Mouse (Mus musculus) ES-E14 (cell line): ENCODE measurements around the gene Lrtm2. TPM values are rescaled to one million over a fixed set of nuclear protein-coding genes. Genes with fewer than 3 reads are reported as not detected.

Experiments
- DNase-seq: peaks from one replicate; pipeline ENCODE4 v3.0.0-alpha.2; 2013; ENCODE audit warnings: low read depth, low spot score
- H3K27ac ChIP-seq: 2 replicates; pipeline ENCODE4 v1.5.1; 2012; ENCODE audit warnings: low read depth, mild to moderate bottlenecking, low read length, moderate library complexity, mixed read lengths; ENCODE audit not compliant: poor library complexity, insufficient read depth, severe bottlenecking
- H3K36me3 ChIP-seq: 2 replicates; pipeline ENCODE4 v1.6.1; 2012; ENCODE audit warnings: mild to moderate bottlenecking, low read length, moderate library complexity, mixed read lengths; ENCODE audit not compliant: control insufficient read depth, poor library complexity, insufficient read depth, severe bottlenecking
- H3K4me1 ChIP-seq, 2 experiments: fragments of 150-350 bp in 1 of 2; sonication (generic) in 1 of 2; 2 replicates each; pipeline ENCODE4 v1.6.1; 2012; ENCODE audit warnings: low read length in 2 of 2, mild to moderate bottlenecking in 1 of 2, mixed read lengths in 1 of 2; ENCODE audit not compliant: control insufficient read depth in 2 of 2, insufficient read depth in 2 of 2, poor library complexity in 1 of 2
- H3K4me3 ChIP-seq, 2 experiments: fragments of 150-350 bp in 1 of 2; sonication (generic) in 1 of 2; 2 replicates each; pipeline ENCODE4 v1.5.1; 2012; ENCODE audit warnings: low read length in 2 of 2, low read depth in 1 of 2, mild to moderate bottlenecking in 1 of 2, mixed read lengths in 1 of 2; ENCODE audit not compliant: insufficient read depth in 1 of 2, poor library complexity in 1 of 2, severe bottlenecking in 1 of 2
- H3K9ac ChIP-seq: 2 replicates; pipeline ENCODE4 v1.6.1; 2012; ENCODE audit warnings: low read depth, mild to moderate bottlenecking, low read length, mixed read lengths; ENCODE audit not compliant: poor library complexity, insufficient read depth, severe bottlenecking
- H3K9me3 ChIP-seq: fragments of 150-350 bp; sonication (generic); 2 replicates; pipeline ENCODE4 v1.6.1; 2012; ENCODE audit warnings: low read depth, mild to moderate bottlenecking, low read length; ENCODE audit not compliant: control insufficient read depth, insufficient read depth
- CHD2 ChIP-seq: IDR thresholded peaks from 2 replicates; pipeline ENCODE4 v1.6.1; 2014; ENCODE audit warnings: mild to moderate bottlenecking, low read depth, low read length, inconsistent platforms
- HCFC1 ChIP-seq: IDR thresholded peaks from 2 replicates; pipeline ENCODE4 v1.6.1; 2012; ENCODE audit warnings: low read length, inconsistent platforms, borderline replicate concordance; ENCODE audit not compliant: insufficient read depth
- MAFK ChIP-seq: IDR thresholded peaks from 2 replicates; pipeline ENCODE4 v1.6.1; 2014; ENCODE audit warnings: mild to moderate bottlenecking, low read depth, low read length, inconsistent platforms; ENCODE audit not compliant: insufficient read depth
- ZC3H11A ChIP-seq: IDR thresholded peaks from 2 replicates; pipeline ENCODE4 v1.6.1; 2012; ENCODE audit warnings: low read depth, mild to moderate bottlenecking, inconsistent platforms, low read length, borderline replicate concordance
- ZNF384 ChIP-seq: IDR thresholded peaks from 2 replicates; pipeline ENCODE4 v1.6.1; 2012; ENCODE audit warnings: low read depth, low read length, inconsistent platforms
- in situ Hi-C, 2 experiments: fragments of 600-800 bp; cut with MboI; formaldehyde crosslinking; loops; one replicate each; pipeline ENCODE4 v1.15.1; 2025; ENCODE audit warnings: low sequenced_read_pairs in 2 of 2, inconsistent platforms in 1 of 2; ENCODE audit not compliant: unreplicated experiment in 2 of 2
- total RNA-seq: library from RNA; depleted of rRNA; stranded (reverse); fragments of 300-350 nt; gene quantifications from 2 replicates; pipeline ENCODE4 v1.2.3, GENCODE M21; 2012

The Lrtm2 gene
- total RNA-seq, 1 experiment, result 1.5 TPM

DNA sequence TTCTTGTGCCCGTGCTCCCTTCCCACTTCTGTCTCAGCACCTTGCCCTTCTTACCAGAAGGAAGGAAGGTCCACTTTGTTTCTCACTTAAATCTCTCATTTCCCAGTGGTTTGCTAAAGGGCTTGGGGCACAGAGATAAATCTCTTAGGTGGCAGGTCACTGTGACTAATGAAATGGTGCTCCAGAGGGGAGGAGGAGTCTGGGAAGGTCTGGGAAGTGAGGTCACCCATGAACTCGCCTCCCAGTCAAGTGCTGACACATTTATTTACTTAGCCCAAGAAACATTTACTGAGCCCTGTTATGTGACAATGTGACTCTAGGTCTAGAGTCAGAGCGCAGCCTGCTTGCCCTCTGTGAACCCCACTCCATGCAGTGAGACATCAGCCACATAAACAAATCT is 2.6 kb upstream of the Lrtm2 start:
- H3K27ac ChIP-seq, result no peak overlapping the region
- H3K4me3 ChIP-seq, result no peak overlapping the region
- no peak for DNase-seq
- in situ Hi-C loops, result loop anchor here in 1 of 2 experiments (5.0 kb wide), 1 partner anchor 111 kb away; no protein-coding TSS in a partner anchor
- no peak overlapping the region for H3K9ac ChIP-seq
- TF ChIP-seq ZC3H11A, result no peak
- no peak for TF ChIP-seq MAFK
- no peak for TF ChIP-seq ZNF384
- TF ChIP-seq CHD2, result no peak
- no peak for TF ChIP-seq HCFC1
- no peaks in the 10 kb centered on the region for H3K36me3 ChIP-seq
- H3K9me3 ChIP-seq, result no peaks in the 10 kb centered on the region
- peaks cover 2 to 33% of the 10 kb centered on the region in 2 experiments; a peak in 3 of 4 replicates for H3K4me1 ChIP-seq

DNA sequence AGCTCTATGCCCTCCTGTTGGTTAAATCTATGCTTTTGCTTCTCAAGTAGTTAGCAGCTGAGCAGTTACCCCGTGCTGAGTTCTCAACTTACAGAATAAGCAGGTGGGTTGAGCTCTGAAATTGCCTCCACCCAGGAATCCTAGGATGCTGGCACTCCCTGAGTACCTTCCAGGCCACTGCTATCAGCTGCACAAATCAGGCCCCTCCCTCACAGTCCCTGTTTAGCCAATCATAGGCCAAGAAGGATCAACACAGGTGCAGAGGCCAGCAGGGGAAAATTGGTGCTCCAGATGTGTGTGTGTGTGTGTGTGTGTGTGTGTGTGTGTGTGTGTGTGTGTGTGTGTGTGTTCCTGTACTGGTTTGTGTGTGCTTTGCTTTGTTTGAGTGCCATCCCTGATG is 1.5 kb upstream of the Lrtm2 start:
- Histone ChIP-seq H3K27ac (no peak overlapping the region), H3K4me1 (peaks cover 0 to 28% of the 10 kb centered on the region in 2 experiments; a peak in 2 of 4 replicates), H3K4me3 (no peak overlapping the region), H3K36me3 (no peaks in the 10 kb centered on the region), H3K9me3 (no peaks in the 10 kb centered on the region), H3K9ac (no peak overlapping the region)
- in situ Hi-C loops, result loop anchor here in 1 of 2 experiments (5.0 kb wide), 1 partner anchor 110 kb away; no protein-coding TSS in a partner anchor
- no peak for TF ChIP-seq ZNF384
- DNase-seq, result peak; percentile 38

DNA sequence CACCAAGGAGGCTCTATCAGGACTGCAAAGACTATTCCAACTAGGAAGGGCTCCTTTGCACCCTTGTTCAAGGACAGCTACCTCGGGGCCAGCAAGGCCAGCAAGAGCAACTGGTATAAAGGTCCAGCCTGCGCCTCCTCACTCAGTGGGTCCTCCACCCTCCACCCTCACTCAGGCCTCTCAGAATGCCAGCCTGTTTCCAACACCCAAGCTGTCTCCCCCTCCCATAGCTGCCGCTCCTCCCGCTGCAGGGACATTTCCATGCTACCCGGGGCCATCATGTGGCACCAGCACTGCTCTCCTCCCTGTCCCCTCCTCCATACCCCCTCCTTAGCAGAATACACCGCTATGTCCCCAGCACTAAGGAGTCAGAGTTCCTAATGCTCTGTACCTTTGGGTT is 630 bp downstream of the Lrtm2 start:
- no peak for TF ChIP-seq CHD2
- no peak for TF ChIP-seq ZNF384
- no peak for TF ChIP-seq MAFK
- TF ChIP-seq ZC3H11A, result no peak
- TF ChIP-seq HCFC1, result no peak
- Histone ChIP-seq H3K36me3 (no peaks in the 10 kb centered on the region), H3K9ac (no peak overlapping the region), H3K4me3 (peak overlapping the region; percentile 65 to 66; a peak in 3 of 4 replicates), H3K27ac (no peak overlapping the region), H3K9me3 (no peaks in the 10 kb centered on the region), H3K4me1 (peaks cover 4 to 46% of the 10 kb centered on the region in 2 experiments)
- no peak for DNase-seq
- in situ Hi-C loops, result loop anchor here in 1 of 2 experiments (5.0 kb wide), 1 partner anchor 108 kb away; no protein-coding TSS in a partner anchor

DNA sequence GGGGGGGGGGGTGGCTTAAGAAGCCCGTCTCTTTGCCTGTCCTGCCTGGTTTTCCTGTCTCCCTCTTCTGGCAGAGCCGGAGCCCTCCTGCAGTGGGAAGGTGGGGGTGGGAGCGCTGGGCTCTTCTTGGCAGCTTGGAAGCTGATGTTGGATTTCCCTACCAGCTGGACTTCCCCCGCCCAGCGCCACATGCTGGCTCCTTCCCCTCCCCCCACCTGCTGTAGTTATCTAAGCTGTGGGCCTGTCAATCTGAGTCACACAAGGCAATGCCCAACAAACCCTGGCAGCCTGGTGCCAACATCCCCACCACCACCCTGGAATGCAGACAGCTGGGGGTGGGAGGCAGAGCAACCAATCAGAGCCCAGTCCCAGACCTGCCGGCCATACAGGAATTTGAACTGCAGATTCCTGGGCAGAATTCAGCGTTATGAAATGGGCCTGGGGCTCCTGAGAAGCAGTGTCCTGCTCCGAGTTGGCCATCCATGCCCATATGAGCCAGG is 1.3 kb downstream of the Lrtm2 start:
- Histone ChIP-seq H3K27ac (no peak overlapping the region), H3K4me1 (peaks cover 4 to 49% of the 10 kb centered on the region in 2 experiments), H3K9ac (no peak overlapping the region), H3K4me3 (no peak overlapping the region), H3K9me3 (no peaks in the 10 kb centered on the region), H3K36me3 (no peaks in the 10 kb centered on the region)
- DNase-seq, result no peak
- in situ Hi-C loops, result no loop called here
- TF ChIP-seq MAFK, result no peak
- TF ChIP-seq HCFC1, result no peak
- TF ChIP-seq ZC3H11A, result no peak
- TF ChIP-seq CHD2, result no peak
- TF ChIP-seq ZNF384, result no peak

DNA sequence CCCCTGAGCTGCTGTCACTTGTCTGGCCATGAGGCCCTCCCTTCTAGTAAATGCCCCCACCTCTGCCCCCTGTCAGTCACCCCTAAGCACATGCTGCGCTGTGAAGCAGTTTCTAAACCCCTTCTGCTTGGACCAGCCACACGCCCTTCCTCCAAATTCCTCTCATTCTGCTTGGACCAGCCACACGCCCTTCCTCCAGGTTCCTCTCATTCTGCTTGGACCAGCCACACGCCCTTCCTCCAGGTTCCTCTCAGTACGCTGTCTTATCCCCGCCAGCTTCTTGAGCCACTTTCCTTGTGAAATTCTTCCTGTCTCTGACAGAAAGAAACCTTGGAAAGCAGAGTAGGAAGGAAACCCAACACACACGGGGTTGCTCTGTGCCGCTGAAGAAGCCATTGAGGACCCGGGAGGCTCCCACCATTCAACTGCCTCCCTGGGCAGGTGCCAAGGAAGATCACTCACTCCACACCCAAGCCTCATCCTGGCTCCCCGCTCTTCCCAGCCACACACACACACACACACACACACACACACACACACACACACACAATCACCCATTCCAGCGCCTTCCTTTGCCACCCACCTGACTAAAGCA is 1.9 kb downstream of the Lrtm2 start:
- in situ Hi-C loops, result no loop called here
- Histone ChIP-seq H3K36me3 (no peaks in the 10 kb centered on the region), H3K4me1 (peaks cover 6 to 54% of the 10 kb centered on the region in 2 experiments), H3K9ac (no peak overlapping the region), H3K27ac (no peak overlapping the region), H3K9me3 (no peaks in the 10 kb centered on the region), H3K4me3 (no peak overlapping the region)
- no peak for DNase-seq
- no peak for TF ChIP-seq CHD2
- TF ChIP-seq MAFK, result no peak
- no peak for TF ChIP-seq HCFC1
- TF ChIP-seq ZC3H11A, result no peak
- no peak for TF ChIP-seq ZNF384
